Mouse (Mus musculus) liver, embryonic 14.5 days (tissue): ENCODE results near the gene Radil. TPM values are rescaled to one million over a fixed set of nuclear protein-coding genes. Genes with fewer than 3 reads are reported as not detected.

Experiments
- ATAC-seq: fragments of 200-750 bp; cut with Nextera tagmentation; 2 replicates; pipeline ENCODE4 v1.8.0; 2017; ENCODE audit warnings: moderate number of reproducible peaks, mild to moderate bottlenecking, moderate library complexity; ENCODE audit not compliant: insufficient read depth
- DNase-seq, 3 experiments: peaks; one replicate each; pipeline ENCODE4 v3.0.0-alpha.2; 2012 to 2013; ENCODE audit warnings: low read depth in 3 of 3, low spot score in 3 of 3
- H3K27ac ChIP-seq: fragments of 300-500 bp; sonication (generic); 2 replicates; pipeline ENCODE4 v1.5.1; 2014; ENCODE audit warnings: moderate library complexity, mild to moderate bottlenecking, control low read depth, inconsistent platforms
- H3K27me3 ChIP-seq: fragments of 300-500 bp; sonication (generic); 2 replicates; pipeline ENCODE4 v1.6.1; 2014; ENCODE audit warnings: mild to moderate bottlenecking, low read length, moderate library complexity; ENCODE audit not compliant: control insufficient read depth, insufficient read depth
- H3K36me3 ChIP-seq: fragments of 300-500 bp; sonication (generic); replicated peaks from 2 replicates; pipeline ENCODE4 v1.6.1; 2014; ENCODE audit warnings: low read depth; ENCODE audit not compliant: control insufficient read depth, insufficient read depth
- H3K4me1 ChIP-seq, 2 experiments: fragments of 200-500 bp in 1 of 2; fragments of 300-500 bp in 1 of 2; sonication (generic) in 1 of 2; replicated peaks; 2 replicates each; pipeline ENCODE4 v1.6.1; 2012 to 2014; ENCODE audit warnings: antibody characterized with exemption in 1 of 2, inconsistent platforms in 1 of 2, low read length in 1 of 2; ENCODE audit not compliant: control insufficient read depth in 2 of 2, insufficient read depth in 2 of 2
- H3K4me2 ChIP-seq: fragments of 300-500 bp; sonication (generic); 2 replicates; pipeline ENCODE4 v1.6.1; 2014; ENCODE audit warnings: low read depth, mild to moderate bottlenecking, control low read depth, moderate library complexity
- H3K4me3 ChIP-seq, 2 experiments: fragments of 200-500 bp in 1 of 2; fragments of 300-500 bp in 1 of 2; sonication (generic) in 1 of 2; 2 replicates each; pipeline ENCODE4 v1.5.1; 2012 to 2014; ENCODE audit warnings: low read depth in 2 of 2, low read length in 2 of 2, mild to moderate bottlenecking in 2 of 2, control low read depth in 1 of 2, inconsistent platforms in 1 of 2, moderate library complexity in 1 of 2; ENCODE audit not compliant: insufficient read depth in 1 of 2
- H3K9ac ChIP-seq: fragments of 300-500 bp; sonication (generic); replicated peaks from 2 replicates; pipeline ENCODE4 v1.6.1; 2014; ENCODE audit warnings: mild to moderate bottlenecking, control low read depth, moderate library complexity
- H3K9me3 ChIP-seq: fragments of 300-500 bp; sonication (generic); 2 replicates; pipeline ENCODE4 v1.6.1; 2016; ENCODE audit warnings: low read length, mixed read lengths; ENCODE audit not compliant: control insufficient read depth
- CTCF ChIP-seq: IDR thresholded peaks from 2 replicates; pipeline ENCODE4 v1.5.1; 2016; ENCODE audit warnings: antibody characterized with exemption, low read depth, control low read depth
- EP300 ChIP-seq: IDR thresholded peaks from 2 replicates; pipeline ENCODE4 v1.6.1; 2016; ENCODE audit warnings: antibody characterized with exemption, low read depth
- WGBS: fragments of 180-500 bp; shearing (Covaris S2); extraction: QIAGEN DNeasy Blood & Tissue Kit; methylation state at CpG from one replicate; pipeline ENCODE4 v1.1.7; 2014; ENCODE audit not compliant: insufficient replicate concordance; 5-methylcytosine and 5-hydroxymethylcytosine counted together
- polyA plus RNA-seq, 2 experiments: library from polyadenylated mRNA; depleted of rRNA in 1 of 2; stranded (reverse) in 1 of 2; unstranded in 1 of 2; fragments of >200 nt; fragmentation: Nextera tagmentation in 1 of 2; extraction: Ambion mirVana in 1 of 2; gene quantifications; 2 replicates each; pipeline versions ENCODE4 v1.2.1 to v1.2.3; 2012 to 2014

Gene Radil
- polyA plus RNA-seq, 2 experiments, result 0.03 to 0.05 TPM

DNA sequence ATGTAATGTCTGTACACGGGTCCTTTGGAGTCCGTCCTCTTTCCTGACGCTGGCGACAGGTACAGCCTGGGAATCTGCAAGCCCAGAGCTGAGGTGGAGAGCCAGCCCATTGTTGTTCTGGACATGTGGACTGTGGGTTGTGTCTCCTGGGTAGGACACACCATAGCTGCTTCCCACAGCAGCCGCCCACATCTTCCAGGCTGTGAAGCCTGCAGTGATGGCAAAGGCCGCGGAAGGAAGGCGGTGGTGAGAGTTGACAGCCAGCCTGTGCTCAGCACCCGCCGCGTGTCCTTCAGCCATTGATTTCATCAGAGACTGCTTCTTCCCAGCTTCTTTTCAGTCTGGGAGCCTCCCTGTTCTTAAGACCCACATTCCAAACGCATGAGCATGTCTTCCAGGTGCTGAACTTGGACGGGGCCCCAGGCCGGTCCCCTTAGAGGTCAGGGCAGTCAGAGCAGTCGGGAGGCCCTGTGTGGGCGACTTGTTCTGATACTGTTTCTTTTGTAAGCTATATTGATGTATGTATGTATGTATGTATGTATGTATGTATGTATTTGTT lies 112.4 kb downstream of the Radil start:
- peaks cover 22 to 24% of the 10 kb centered on the region in 2 experiments for H3K4me1 ChIP-seq
- no peak overlapping the region for H3K4me2 ChIP-seq
- H3K36me3 ChIP-seq, result peaks cover 4% of the 10 kb centered on the region; the same call in 1 of the 2 replicates
- H3K9me3 ChIP-seq, result no peaks in the 10 kb centered on the region
- H3K27ac ChIP-seq, result no peak overlapping the region
- TF ChIP-seq EP300, result no peak
- no peak for TF ChIP-seq CTCF
- no peaks in the 10 kb centered on the region for H3K27me3 ChIP-seq
- WGBS, result 76% methylated on average over 16 of the region's 16 CpGs
- H3K9ac ChIP-seq, result no peak overlapping the region
- ATAC-seq, result no peak
- H3K4me3 ChIP-seq, result no peak overlapping the region
- DNase-seq, result no peak

DNA sequence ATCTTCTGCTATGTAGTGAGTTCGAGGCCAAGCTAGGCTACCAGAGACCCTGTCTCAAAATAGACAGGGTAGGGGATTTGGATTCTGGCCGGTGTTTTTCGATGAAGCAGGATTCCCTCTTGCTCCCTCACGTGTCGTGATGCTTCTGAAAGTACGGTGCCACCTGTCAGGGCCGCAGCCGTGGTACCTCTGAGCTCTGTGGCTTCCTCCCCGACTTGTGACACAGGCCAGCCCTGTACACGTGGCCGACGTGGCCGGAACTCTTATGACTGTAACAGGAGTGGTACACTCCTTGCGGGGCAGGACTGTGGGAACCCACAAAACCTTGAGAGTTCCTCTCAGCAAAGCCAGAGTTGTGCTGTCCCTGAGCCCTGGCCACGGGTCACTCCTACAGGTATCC lies 115.2 kb downstream of the Radil start:
- Histone ChIP-seq H3K36me3 (peaks cover 4% of the 10 kb centered on the region; the same call in 1 of the 2 replicates), H3K4me2 (no peak overlapping the region), H3K4me3 (no peak overlapping the region), H3K4me1 (peaks cover 11% of the 10 kb centered on the region in 2 experiments), H3K27me3 (no peaks in the 10 kb centered on the region), H3K9ac (no peak overlapping the region), H3K9me3 (no peaks in the 10 kb centered on the region), H3K27ac (no peak overlapping the region)
- no peak for TF ChIP-seq EP300
- no peak for TF ChIP-seq CTCF
- ATAC-seq, result no peak
- no peak for DNase-seq
- WGBS, result 78% methylated on average over 15 of the region's 15 CpGs

Other genes starting within 250 kb of the Radil start
- 2.4 TPM in 2 replicates for gene Foxk1, start 149.6 kb downstream of the Radil start, polyA plus RNA-seq (2012; rRNA removed)
- 1.1 and 1.8 TPM in 2 replicates for gene Foxk1, start 149.6 kb downstream of the Radil start, polyA plus RNA-seq (2014; fragmentation: Nextera tagmentation; extraction: Ambion mirVana)
- 5.8 and 6.8 TPM in 2 replicates for gene Ap5z1, start 87.2 kb downstream of the Radil start, polyA plus RNA-seq (2012; rRNA removed)
- 3.1 and 3.5 TPM in 2 replicates for gene Ap5z1, start 87.2 kb downstream of the Radil start, polyA plus RNA-seq (2014; fragmentation: Nextera tagmentation; extraction: Ambion mirVana)
- gene Papolb, start 21.0 kb downstream of the Radil start, polyA plus RNA-seq (2012; rRNA removed), result not detected in 2 replicates
- gene Papolb, start 21.0 kb downstream of the Radil start, polyA plus RNA-seq (2014; fragmentation: Nextera tagmentation; extraction: Ambion mirVana), result not detected in 2 replicates
- gene Mmd2, start 57.7 kb upstream of the Radil start, polyA plus RNA-seq (2012; rRNA removed), result 6.0 and 6.7 TPM in 2 replicates
- gene Mmd2, start 57.7 kb upstream of the Radil start, polyA plus RNA-seq (2014; fragmentation: Nextera tagmentation; extraction: Ambion mirVana), result 15.5 and 16.9 TPM in 2 replicates
- gene Wipi2, start 76.6 kb upstream of the Radil start, polyA plus RNA-seq (2012; rRNA removed), result 16.0 and 20.5 TPM in 2 replicates
- gene Wipi2, start 76.6 kb upstream of the Radil start, polyA plus RNA-seq (2014; fragmentation: Nextera tagmentation; extraction: Ambion mirVana), result 28.3 and 34.4 TPM in 2 replicates
- 0.04 and 0.21 TPM in 2 replicates for gene Slc29a4, start 141.4 kb upstream of the Radil start, polyA plus RNA-seq (2012; rRNA removed)
- 0.04 and 0.24 TPM in 2 replicates for gene Slc29a4, start 141.4 kb upstream of the Radil start, polyA plus RNA-seq (2014; fragmentation: Nextera tagmentation; extraction: Ambion mirVana)